Mouse (Mus musculus) gastrocnemius, adult 2 months (tissue): ENCODE measurements around the gene Trank1. TPM values are rescaled to one million over a fixed set of nuclear protein-coding genes. Genes with fewer than 3 reads are reported as not detected.

ENCODE experiments used
- DNase-seq: peaks from one replicate; pipeline ENCODE4 v3.0.0; 2022
- H3K27ac ChIP-seq: fragments of 200-600 bp; 2 replicates; pipeline ENCODE4 v1.8.1; 2022; ENCODE audit warnings: mild to moderate bottlenecking
- H3K4me3 ChIP-seq: fragments of 200-600 bp; 2 replicates; pipeline ENCODE4 v1.8.1; 2022; ENCODE audit warnings: mild to moderate bottlenecking, moderate library complexity
- CTCF ChIP-seq: fragments of 200-600 bp; IDR thresholded peaks from 2 replicates; pipeline ENCODE4 v1.8.1; 2022; ENCODE audit warnings: antibody characterized with exemption, mild to moderate bottlenecking, moderate library complexity
- intact Hi-C: fragments of 180-260 bp; cut with DNase I; formaldehyde crosslinking; loops from one replicate; pipeline ENCODE4 v1.15.1; 2025
- total RNA-seq, 2 experiments: library from RNA; stranded (reverse); gene quantifications; 2 replicates each; pipeline ENCODE4 v1.2.3; 2021

Trank1 gene
- total RNA-seq, 2 experiments from 2014 or later, result not detected

DNA sequence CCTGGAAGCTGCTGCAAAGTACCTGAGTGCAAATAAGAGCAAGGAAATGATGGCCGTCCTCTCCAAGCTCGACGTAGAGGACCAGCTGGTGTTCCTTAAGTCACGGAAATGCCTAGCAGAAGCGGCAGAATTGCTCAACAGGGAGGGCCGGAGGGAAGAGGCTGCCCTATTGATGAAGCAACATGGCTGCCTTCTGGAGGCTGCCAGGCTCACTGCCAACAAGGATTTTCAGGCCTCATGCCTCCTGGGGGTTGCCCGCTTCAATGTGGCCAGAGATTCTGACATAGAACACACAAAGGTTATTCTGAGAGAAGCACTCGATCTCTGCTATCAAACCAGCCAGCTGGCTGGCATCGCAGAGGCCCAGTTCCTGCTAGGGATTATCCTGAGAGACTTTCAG, 78.5 kb downstream of the Trank1 start:
- no peak overlapping the region for H3K4me3 ChIP-seq
- no peak overlapping the region for H3K27ac ChIP-seq
- DNase-seq, result no peak
- TF ChIP-seq CTCF, result no peak
- intact Hi-C loops, result no loop called here

DNA sequence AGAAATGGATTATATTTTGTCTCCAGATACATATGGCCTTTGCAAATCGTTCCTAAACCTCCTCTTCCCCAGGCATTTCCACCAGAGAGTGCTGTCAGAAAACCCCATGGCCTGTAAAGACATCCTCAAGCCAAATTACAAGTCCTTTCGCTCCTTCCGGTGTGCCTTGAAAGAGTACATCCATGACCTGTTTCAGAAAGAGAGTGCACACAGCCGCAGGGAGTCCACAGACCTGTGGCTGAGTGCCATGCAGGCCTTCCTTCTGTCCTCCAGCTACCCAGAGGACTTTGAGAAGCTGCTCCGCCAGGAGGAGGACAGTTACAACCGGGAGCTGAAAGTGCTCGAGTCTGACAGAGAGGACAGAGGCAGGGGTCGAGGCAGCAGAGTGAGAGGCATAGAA, 79.5 kb downstream of the Trank1 start:
- H3K27ac ChIP-seq, result no peak overlapping the region
- TF ChIP-seq CTCF, result no peak
- intact Hi-C loops, result no loop called here
- no peak for DNase-seq
- no peak overlapping the region for H3K4me3 ChIP-seq

DNA sequence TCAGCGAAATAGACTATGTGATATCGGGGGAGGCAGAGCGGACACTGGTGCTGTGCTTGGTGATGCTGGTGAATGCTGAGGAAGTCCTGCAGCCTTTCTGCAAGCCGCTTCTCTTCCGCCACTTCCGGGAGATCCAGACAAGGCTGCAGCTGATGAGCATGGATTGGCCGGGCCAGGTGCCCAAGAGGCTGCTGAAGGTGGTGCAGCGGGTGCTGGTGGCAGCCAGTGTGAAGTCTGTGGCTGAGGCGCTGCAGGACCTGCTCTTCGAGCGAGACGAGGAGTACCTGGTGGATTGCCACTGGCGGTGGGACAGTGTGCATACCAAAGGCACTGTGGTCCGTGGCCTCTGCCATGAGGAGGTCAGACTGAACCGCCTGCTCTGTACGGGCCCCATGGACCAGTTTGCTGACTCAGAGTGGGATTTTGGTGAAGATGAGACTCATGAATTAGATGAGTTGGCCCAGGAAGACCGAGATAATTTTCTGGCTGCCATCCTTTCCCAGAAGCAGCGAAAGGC, 80.4 kb downstream of the Trank1 start:
- no peak for TF ChIP-seq CTCF
- Histone ChIP-seq H3K27ac (no peak overlapping the region), H3K4me3 (no peak overlapping the region)
- no peak for DNase-seq
- intact Hi-C loops, result no loop called here

DNA sequence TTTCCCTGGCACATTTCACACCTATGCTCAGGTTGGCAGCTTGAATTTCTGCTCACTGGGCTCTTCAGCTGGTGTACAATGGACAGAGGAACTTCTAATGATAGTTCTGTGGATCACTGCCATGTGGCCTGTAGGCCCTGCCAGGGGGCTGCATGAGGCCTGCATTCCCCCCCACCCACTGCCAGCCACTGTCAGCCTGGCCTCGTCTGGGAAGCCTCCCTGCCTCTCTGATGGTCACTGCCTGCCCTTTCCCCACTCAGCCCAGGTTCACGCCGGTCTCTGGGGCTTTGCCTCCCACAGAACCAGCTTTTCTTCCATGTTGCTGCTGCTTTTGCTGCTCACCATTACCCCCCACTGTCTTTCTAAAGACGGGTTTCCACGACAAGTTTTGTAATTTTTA, 83.7 kb downstream of the Trank1 start:
- intact Hi-C loops, result no loop called here
- no peak overlapping the region for H3K4me3 ChIP-seq
- TF ChIP-seq CTCF, result no peak
- no peak overlapping the region for H3K27ac ChIP-seq
- no peak for DNase-seq

DNA sequence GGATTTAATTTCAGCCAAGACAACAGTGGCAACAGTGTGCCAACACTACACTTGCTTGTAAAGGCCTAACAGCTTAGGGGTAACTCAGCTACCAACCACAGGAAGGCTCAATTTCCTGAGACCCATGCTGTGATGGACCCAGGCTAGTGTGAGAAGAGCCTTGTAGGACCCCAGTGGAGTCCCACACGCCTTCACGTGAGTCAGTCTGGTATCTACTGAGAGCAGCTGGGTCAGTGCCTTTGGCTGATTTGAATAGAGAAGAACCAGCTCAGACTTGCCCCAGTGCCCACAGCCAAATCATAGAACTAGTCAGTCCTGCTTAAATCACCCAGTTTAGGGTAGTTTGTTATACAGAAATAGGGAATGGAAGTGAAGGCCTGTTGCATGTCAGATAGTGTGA, 86.5 kb downstream of the Trank1 start:
- no peak for TF ChIP-seq CTCF
- intact Hi-C loops, result no loop called here
- H3K4me3 ChIP-seq, result no peak overlapping the region
- H3K27ac ChIP-seq, result no peak overlapping the region
- DNase-seq, result no peak

DNA sequence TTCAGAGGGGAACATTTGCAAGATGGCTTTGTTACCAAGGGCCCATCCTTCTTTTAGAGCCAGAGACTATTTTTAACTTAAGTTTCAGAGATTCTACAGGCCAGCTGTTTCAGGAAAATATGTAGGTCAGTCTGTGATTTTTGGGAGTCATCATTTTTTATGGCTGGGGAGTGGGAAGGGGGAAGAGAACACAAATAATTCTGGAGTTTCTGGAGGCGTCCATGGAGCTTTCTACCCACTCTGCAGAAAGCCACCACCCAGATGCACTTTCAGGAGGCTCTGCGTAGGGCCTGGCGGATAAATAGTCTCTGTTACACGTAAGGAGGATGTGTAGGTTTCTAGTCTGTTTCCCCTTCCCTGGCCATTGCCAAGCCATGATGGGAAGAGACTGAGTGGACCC, 88.5 kb downstream of the Trank1 start:
- intact Hi-C loops, result no loop called here
- no peak for TF ChIP-seq CTCF
- DNase-seq, result no peak
- Histone ChIP-seq H3K4me3 (no peak overlapping the region), H3K27ac (no peak overlapping the region)

DNA sequence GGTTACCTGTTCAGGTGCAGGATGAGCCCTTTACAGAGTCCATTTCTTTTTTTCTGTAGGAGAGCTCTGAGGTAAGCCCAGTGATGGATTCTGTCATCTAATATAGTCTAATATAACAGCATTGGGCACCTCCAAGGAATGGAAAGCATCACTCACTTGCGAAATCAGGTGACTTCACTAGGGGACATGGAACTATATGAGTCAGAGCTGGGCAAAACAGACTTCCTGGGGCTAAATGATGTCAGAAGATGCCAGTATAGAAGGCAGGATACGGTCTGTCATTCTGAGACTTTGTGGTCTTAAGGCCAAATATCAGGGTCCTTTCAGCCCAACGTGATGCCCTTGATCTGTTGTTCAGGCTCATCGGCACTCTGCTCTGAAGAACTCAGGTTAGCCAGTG, 91.6 kb downstream of the Trank1 start:
- DNase-seq, result no peak
- intact Hi-C loops, result no loop called here
- TF ChIP-seq CTCF, result no peak
- H3K27ac ChIP-seq, result no peak overlapping the region
- H3K4me3 ChIP-seq, result no peak overlapping the region

DNA sequence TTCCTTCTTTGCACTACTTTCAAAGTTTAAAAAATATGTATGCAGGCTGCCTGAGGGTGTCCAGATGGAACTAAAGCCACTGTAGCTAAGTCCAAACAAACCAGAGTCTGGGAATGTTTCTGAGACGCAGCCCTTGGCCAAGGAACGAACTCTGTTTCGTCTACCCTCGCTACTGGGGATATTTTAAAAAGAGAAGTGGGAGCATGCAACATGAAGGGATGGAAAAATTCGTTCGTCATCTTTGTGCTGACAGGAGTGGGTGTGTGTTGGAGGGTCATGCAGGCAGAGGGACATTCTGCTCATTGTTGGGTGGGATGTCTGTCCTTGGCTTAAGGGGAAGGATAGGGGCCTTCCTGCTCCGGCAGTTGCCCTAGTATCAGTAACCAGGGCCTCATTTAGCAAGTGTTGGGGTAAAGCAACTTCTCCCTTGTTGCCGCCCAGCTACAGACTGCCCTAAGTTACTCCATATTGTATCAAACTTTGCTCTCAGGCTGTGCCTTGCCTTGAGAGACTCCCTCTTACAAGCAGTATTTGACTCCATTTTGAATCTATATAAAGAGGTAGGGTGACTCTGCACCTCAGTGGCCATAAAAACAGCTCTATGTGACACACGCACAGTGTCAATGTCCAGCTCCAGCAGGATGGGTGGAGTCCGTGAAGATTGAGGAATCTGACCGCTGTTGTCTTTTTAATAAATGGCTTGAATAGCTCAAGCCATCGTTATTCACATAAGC, 93.0 kb downstream of the Trank1 start:
- Histone ChIP-seq H3K4me3 (no peak overlapping the region), H3K27ac (no peak overlapping the region)
- intact Hi-C loops, result no loop called here
- no peak for DNase-seq
- no peak for TF ChIP-seq CTCF

DNA sequence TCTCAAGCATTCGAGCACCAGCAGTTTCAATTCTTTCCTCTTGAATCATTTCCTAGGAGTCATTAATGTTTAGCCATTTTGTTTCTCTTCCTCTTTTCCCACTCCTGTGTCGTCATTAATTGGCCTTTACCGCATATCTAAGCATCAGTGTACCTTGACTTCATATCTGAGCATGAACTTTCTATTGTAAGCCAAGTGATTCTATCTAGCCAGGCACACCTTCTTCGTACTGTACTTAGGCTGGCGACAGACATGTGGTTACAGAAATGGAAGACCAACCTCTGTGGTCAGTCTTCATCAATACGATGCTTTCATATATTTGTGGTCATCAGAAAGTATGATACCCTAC, 93.5 kb downstream of the Trank1 start:
- no peak for DNase-seq
- Histone ChIP-seq H3K4me3 (no peak overlapping the region), H3K27ac (no peak overlapping the region)
- no peak for TF ChIP-seq CTCF
- intact Hi-C loops, result no loop called here

DNA sequence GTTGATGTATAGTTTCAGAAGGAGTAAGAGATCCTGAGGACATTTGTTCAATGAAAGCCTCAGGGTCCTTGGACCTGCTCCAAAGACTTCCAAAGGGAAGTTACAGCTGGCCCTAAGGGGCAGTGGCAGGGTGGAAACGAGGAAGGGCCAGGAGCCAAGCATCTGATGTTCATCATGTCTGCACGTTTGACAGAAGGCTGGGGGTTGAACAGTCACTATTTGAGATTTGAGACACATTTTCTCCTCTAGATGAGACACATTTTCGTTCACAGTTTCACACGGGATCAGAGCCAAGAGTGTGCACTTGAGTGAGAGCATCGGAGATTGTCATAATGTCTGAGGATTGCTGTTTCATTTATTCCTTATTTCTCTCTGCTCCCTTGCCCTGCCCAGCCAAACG, 96.5 kb downstream of the Trank1 start:
- no peak overlapping the region for H3K27ac ChIP-seq
- intact Hi-C loops, result no loop called here
- DNase-seq, result no peak
- TF ChIP-seq CTCF, result no peak
- H3K4me3 ChIP-seq, result no peak overlapping the region

DNA sequence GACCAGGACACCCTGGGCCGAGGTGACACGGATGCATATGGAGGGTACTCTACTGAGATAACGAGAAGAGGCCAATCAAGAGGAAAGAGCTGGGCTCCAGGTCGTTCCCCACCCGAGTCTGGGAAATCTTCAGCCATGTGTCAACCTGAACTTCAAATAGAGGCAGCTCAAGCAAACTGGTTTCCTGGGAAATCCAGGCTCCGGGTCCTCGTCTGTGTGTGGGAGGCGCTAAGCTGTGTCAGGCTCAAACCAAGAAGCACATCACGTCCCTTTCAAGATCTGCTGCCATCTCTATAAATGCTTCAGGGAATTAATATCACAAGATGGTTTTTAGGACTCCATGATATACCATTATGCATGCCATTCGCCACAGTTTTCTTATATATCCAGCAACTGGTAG, 96.9 kb downstream of the Trank1 start:
- no peak overlapping the region for H3K4me3 ChIP-seq
- no peak for DNase-seq
- TF ChIP-seq CTCF, result no peak
- intact Hi-C loops, result no loop called here
- H3K27ac ChIP-seq, result no peak overlapping the region

DNA sequence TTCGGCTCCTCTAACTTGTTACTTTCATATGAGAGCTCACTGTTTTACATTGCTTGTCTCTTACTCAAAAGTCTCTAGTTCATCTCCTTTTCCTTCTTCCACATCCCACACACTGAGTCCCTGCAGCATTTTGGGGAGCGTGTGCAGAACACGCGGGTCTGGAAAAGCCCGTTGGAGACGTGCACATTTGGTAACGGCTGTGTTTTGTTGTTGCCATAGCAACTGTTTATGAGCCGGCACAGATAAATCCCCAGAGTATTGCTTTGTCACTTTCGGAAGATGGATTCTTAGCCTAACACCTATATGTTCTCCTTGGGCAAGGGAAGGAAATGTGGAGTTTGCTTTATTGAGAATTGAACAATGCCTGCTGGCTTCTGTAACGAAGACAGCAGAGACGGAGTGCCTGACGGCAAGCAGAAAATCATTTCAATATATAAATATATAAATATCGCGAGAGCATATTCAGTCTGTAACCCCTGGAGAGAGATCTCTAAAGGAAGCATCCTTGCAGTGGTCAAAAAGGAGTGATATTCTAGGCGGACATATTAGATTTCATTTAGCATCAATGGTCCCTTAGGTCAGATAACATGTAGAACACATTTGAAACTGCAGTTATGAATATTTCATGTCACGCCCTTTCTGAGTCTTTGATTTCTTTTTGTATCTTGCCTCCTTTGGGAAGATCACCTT, 101.1 kb downstream of the Trank1 start:
- Histone ChIP-seq H3K27ac (no peak overlapping the region), H3K4me3 (no peak overlapping the region)
- no peak for TF ChIP-seq CTCF
- intact Hi-C loops, result no loop called here
- no peak for DNase-seq

DNA sequence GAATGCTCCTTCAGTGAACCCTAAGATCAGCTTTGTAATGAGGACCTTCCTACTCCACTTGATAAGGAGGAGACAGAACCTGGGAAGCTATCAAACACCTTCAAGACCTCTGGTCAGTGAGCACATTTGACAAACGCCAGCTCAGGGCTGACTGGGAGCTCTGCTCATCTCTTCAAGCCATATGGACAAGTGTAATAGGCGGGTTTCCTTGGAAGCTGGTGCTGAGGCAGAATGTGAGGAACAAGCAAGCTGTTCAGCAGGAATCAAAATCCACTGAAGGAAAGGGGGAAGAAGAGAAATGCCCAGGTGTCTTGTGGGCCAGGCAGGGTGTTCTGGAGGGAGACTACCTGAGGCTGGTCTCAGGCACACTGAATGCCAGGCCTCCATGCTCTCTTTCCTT, 110.3 kb downstream of the Trank1 start:
- intact Hi-C loops, result no loop called here
- H3K27ac ChIP-seq, result no peak overlapping the region
- H3K4me3 ChIP-seq, result no peak overlapping the region
- TF ChIP-seq CTCF, result no peak
- no peak for DNase-seq

DNA sequence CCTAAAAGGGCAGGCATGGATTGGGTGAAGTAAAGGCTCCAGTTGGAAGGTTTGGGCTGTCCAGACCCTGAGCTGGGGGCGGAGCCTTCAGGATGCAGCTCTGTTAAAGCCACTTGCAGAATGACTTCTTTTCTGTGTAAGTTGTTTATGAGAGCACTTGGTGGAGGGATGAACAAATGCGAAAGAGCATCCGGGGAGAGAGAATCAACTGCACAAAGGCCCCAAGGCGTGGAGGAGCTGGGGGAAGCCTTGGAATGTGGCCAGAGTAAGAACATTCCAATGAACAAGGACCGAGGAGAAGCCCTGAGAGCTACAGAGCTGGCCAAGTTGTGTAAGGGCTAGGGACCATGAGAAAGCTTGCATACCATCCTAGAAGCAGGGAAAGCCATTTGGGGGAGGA, 111.0 kb downstream of the Trank1 start:
- no peak for DNase-seq
- no peak for TF ChIP-seq CTCF
- no peak overlapping the region for H3K27ac ChIP-seq
- intact Hi-C loops, result no loop called here
- H3K4me3 ChIP-seq, result no peak overlapping the region
